Mouse (Mus musculus) T-helper 17 cell (primary cell): ENCODE results near the gene Slc26a6.

Experiments
- in situ Hi-C, 2 experiments: fragments of 300-600 bp; cut with MboI, MseI; formaldehyde crosslinking; loops; 1 replicate in 1 of 2; 2 replicates in 1 of 2; pipeline ENCODE4 v1.15.1; 2025; ENCODE audit warnings: high pct_unique_total_duplicates in 2 of 2

Gene Slc26a6

DNA sequence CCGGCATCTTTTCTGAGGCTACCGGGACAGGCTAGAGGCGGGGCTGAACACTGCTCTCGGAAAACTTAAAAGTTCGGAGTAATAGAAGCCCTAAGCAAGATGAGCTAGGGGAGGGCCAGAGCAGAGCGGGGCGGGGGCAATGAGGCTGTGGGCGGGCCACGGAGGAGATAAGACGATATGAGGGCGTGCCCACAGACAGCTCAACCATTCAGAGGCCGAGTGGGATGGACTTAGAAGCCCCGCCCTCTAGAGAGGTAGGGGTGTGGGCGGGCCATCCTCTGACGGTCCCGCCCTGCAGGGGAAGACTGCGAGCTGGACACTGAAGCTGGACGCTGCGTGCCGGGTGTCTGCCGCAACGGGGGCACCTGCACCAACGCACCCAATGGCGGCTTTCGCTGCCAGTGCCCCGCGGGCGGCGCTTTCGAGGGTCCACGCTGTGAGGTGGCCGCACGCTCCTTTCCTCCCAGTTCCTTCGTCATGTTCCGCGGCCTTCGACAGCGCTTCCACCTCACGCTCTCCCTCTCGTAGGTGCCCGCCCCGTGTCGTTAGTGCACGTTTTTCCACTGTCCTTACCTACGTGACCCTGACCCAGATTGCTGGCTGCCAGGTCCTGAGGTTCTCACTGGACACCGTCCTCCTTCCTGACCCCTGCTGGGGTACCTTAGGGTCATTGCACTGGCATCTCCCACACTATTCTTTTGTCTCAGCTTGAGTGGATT lies 20.5 kb upstream of the Slc26a6 start:
- in situ Hi-C loops: loop anchor here in 1 of 2 experiments (25.0 kb wide), 1 partner anchor 780 kb away; no protein-coding TSS in a partner anchor

GRCm38 (mm10) chr9:108842989-108843388 lies 10.1 kb upstream of the Slc26a6 start:
- in situ Hi-C loops: loop anchor here in 1 of 2 experiments (25.0 kb wide), 1 partner anchor 769 kb away; no protein-coding TSS in a partner anchor

DNA sequence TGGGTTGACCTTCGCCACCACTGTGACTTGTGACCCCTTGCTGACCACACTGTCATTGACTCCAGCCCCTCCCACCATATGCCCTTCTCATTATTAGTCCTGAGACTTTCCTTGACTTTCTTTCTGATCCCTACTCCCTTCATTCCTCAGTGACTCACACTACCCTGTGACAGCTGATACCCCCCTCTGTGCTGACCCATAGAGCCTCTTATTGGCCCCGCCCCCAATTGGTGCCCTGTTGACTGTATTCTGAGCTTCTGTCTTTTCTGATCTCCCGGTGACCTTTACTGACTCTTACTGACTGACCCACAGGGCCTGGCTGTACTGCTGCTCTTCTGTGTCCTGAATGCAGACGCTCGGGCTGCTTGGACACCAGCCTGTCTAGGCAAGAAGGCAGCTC lies 7.7 kb upstream of the Slc26a6 start:
- in situ Hi-C loops: loop anchor here in 1 of 2 experiments (5.0 to 25.0 kb wide), 2 partner anchors 88 to 767 kb away; no protein-coding TSS in a partner anchor

DNA sequence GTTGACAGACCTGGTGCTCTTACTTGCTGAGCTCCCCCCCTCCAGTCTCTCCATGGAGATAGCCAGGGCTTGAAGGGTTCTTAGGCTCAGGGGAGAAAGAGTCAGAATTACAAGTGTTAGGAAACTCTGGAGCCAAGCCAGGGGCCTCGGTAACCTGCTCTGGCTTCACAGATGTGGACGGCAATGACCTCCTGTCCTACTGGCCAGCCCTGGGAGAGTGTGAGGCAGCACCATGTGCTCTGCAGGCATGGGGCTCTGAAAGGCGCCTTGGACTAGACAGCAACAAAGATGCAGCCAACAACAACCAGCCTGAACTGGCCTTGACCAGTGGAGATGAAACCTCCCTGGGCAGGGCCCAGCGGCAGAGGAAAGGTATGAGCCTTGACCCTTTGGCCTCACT lies 5.7 kb upstream of the Slc26a6 start:
- in situ Hi-C loops: loop anchor here in 1 of 2 experiments (5.0 to 25.0 kb wide), 2 partner anchors 90 to 765 kb away; no protein-coding TSS in a partner anchor

DNA sequence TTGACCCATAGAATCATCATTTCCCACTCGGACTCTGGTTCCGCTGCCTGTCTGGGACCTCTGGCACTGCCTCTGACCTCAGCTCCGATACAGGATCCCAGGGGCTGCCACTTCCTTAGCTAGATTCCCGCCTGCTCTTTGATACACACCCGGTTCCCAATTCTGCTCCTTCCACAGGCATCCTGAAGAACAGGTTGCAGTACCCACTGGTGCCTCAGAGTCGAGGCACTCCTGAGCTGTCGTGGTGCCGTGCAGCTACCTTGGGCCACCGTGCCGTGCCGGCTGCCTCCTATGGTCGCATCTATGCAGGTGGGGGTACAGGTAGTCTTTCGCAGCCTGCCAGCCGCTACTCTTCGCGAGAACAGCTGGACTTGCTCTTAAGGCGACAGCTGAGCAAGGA lies 4.7 kb upstream of the Slc26a6 start:
- in situ Hi-C loops: loop anchor here in 1 of 2 experiments (5.0 to 25.0 kb wide), 2 partner anchors 91 to 764 kb away; no protein-coding TSS in a partner anchor

GRCm38 (mm10) chr9:108853635-108854240 lies 655 bp downstream of the Slc26a6 start:
- in situ Hi-C loops: loop anchor here in 1 of 2 experiments (10.0 kb wide), 1 partner anchor 231 kb away; the partner anchor contains the start of genes Ccdc51 and Tma7

DNA sequence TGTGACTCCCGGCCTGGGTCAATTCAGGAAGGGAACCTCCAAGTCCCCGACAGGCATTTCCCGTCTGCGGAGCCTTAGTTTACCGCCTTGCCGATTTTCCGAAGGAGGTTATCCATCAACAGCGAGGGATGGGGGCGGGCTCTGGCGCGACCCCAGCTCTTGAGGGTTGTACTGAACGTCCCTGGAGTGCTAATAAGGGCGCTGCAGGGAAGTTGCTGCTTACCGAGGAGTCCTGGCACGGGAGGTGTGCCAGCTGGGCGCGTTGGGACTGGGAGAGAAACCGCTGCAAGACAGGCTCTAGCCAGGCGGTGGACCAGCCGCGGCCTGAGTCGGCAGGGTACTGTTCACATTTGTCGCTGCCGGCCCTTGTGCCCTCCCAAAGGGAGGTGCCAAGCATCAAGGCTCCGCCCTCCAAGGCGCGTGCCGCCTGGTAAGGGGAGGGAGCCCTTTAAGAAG lies 1.2 kb downstream of the Slc26a6 start:
- in situ Hi-C loops: loop anchor here in 1 of 2 experiments (10.0 kb wide), 1 partner anchor 231 kb away; the partner anchor contains the start of genes Ccdc51 and Tma7

- in situ Hi-C loops: loop anchor here (5.0 to 10.0 kb wide), 2 partner anchors 62 to 229 kb away; partner anchors contain the start of genes Ccdc51 (in 1 of the 2) and Tma7 (in 1 of the 2)
Measured at GRCm38 (mm10) chr9:108855335-108855734, 2.3 kb downstream of the Slc26a6 start.

DNA sequence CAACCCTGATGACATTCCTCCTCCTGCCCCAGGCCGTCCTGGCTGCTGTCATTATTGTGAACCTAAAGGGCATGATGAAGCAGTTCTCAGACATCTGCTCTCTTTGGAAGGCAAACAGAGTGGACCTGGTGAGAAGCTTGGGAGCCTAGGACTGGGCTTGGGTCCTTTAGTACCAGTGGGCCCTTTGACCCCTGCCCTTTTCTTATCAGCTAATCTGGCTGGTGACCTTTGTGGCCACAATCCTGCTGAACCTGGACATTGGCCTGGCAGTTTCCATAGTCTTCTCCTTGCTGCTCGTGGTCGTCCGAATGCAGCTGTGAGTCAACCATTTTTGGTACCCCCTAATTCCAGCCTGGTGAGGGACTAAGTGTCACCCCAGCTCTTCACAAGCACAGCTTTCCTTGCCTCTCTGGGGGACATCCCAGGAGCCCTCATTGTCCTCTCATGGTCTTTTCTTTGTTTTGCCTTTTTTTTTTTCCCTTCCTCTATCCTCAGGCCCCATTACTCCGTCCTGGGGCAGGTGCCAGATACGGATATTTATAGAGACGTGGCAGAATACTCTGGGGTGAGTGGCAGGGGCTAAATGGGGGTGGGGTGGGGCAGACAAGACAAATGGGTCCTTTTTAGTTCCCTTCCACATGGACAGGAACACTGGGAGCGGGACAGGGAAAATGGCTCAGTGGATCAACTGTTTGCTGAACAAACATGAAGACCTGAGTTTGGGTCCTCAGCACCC lies 5.9 kb downstream of the Slc26a6 start:
- in situ Hi-C loops: loop anchor here (5.0 to 10.0 kb wide), 2 partner anchors 58 to 226 kb away; partner anchors contain the start of genes Ccdc51 (in 1 of the 2) and Tma7 (in 1 of the 2)

GRCm38 (mm10) chr9:108912308-108912707 lies 59.2 kb downstream of the Slc26a6 start:
- in situ Hi-C loops: loop anchor here in 1 of 2 experiments (10.0 kb wide), 3 partner anchors 238 to 488 kb away; partner anchors contain the start of genes Ccdc36 and Wdr6

DNA sequence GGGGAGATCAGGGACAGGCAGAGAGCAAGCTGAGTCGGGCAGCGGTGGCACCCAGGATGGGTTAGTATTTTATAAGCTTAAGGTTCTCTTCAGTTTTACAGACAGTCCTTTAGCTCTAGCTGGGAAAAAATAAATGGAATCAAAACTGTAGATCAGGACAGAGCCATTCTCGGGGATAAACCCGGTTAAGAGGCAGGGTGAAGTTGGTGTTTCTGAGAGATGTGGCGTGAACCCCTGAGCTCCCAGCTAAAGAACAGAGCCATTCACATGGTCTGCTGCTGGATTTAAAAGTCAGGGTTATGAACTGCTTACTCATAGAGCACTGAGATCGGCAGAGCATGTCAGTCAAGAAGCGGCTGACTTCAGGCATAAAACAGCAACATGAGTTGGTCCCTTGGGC lies 60.1 kb downstream of the Slc26a6 start:
- in situ Hi-C loops: loop anchor here in 1 of 2 experiments (10.0 kb wide), 3 partner anchors 238 to 488 kb away; partner anchors contain the start of genes Ccdc36 and Wdr6

DNA sequence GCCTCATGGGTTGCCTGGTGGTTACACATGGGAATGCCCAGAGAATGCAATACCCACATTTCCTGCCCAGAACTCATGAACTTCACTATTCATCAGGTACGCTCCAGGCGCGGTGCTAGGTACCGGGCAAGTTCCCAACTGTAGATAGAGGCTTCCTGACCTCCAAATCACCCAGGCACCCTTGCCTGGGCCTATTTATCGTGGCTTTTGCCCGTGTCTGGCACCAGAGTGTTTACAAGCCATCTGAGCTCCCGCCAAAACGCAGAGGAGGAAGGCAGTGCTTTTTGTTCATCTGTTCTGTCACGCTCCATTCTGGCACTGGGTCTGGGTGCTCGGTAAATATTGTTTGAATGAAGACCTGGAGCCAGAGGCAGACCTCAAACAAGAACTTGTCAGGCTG lies 60.5 kb downstream of the Slc26a6 start:
- in situ Hi-C loops: loop anchor here in 1 of 2 experiments (10.0 kb wide), 3 partner anchors 239 to 489 kb away; partner anchors contain the start of genes Ccdc36 and Wdr6

DNA sequence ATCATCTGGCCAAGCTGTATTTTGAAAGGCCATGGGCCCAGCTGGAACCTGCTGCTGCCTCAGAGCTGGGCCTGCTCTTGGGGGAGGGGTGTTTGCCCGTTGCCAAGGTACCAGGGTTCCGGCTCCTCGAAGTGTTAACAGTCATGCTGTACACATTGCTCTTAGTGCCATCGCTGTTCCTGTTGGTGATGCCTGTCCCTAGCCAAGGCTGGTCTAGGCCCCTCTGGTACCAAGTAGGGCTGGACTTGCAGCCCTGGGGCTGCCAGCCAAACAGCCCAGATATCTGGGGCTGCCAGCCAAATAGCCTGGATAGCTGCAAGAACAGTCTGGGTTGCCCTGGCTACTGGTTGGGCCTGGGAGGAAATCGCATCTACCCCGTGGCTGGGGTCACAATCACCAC lies 61.4 kb downstream of the Slc26a6 start, which contains the start of gene Tmem89:
TSS of gene Tmem89 (plus strand) at position 129 of the 400 bp plus-strand sequence.
- in situ Hi-C loops: loop anchor here in 1 of 2 experiments (10.0 kb wide), 3 partner anchors 240 to 490 kb away; partner anchors contain the start of genes Ccdc36 and Wdr6

- in situ Hi-C loops: no loop called here
Measured at GRCm38 (mm10) chr9:108925897-108926296, 72.8 kb downstream of the Slc26a6 start.

- in situ Hi-C loops: no loop called here
Measured at GRCm38 (mm10) chr9:108928424-108928823, 75.3 kb downstream of the Slc26a6 start.

DNA sequence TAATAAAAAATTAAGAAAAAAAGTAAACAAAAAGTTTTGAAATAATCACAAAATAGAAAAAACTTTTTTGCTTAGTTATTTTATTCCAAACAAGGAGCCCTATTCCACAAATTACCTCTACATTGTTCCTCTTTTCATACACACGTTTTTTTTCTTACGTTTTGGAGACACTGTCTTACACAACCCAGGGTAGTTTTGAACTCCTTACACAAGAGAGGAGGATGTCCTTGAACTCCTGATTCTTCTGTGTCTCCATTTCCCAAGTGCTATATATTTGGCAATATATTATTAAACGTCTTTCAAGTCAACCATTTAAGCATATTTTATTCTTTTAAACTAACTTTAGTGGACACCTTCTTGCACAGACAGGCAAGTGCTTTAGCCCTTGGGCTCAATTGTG lies 82.9 kb downstream of the Slc26a6 start:
- in situ Hi-C loops: loop anchor here in 1 of 2 experiments (10.0 kb wide), 1 partner anchor 791 kb away; no protein-coding TSS in a partner anchor

DNA sequence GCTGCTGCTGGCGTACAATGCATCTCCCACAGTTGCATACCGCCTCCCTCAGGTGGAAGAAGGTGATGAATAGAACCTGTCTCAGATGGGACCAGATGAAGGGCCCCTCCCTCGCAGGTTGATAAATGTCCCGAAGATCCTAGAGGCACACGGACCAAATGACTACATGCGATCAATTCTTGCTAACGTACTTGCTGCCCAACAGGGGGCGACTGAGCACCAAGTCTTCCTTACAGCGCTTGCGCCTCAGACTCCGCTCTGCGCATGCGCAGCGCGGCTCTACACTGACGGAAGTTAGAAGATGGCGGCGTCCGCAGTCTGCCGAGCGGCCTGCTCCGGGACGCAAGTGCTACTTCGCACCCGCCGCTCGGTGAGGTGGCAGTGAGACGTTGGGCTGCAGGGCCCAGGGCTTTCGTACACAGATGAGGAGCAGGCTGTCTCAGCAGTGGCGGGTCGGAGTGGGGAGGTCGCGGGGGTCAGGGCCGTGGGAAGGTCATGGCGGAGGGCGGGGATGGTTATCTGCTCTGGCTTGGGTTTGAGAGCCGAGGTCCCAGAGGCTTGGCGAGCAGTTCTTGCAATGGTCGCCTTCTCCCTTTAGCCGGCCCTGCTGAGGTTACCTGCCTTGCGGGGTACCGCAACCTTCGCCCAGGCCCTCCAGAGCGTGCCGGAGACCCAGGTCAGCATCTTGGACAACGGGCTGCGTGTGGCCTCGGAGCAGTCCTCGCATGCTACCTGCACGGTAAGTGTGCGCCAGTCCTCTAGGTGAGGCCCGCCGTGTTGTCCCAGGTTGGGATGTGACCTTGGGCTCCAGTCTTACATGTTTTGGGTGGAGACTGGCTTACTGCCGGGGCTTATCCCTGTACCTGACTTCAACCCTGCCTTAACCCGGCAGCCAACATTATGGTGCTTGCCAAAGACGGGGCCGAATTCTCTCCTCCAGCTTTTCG lies 83.6 kb downstream of the Slc26a6 start, which contains the start of gene Uqcrc1:
TSS of gene Uqcrc1 (plus strand) at position 216 of the 947 bp plus-strand sequence.
- in situ Hi-C loops: loop anchor here in 1 of 2 experiments (10.0 kb wide), 1 partner anchor 792 kb away; no protein-coding TSS in a partner anchor

- in situ Hi-C loops: no loop called here
Measured at GRCm38 (mm10) chr9:108945111-108945510, 92.0 kb downstream of the Slc26a6 start.

DNA sequence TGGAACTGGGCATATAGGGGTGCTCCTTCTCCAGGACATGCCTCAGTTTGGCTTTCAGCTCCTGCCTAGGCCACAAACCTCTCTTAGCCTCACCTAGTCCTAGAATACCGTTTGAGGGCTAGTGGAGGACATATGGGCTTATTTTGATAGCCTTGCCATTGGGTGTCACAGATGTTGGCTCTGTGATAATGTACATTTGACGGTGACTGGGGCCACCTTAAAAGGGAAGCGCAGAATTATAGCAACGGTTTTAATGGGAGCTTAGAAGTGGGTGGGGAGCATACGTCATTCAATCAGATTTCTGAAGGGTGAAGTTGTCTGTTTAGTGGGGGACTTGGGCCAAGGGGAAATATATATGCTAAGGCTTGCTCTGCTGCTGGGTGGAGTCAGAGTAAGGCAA lies 92.5 kb downstream of the Slc26a6 start:
- in situ Hi-C loops: no loop called here
